Mouse (Mus musculus) kidney, adult 8-10 months (tissue): Measurements from ENCODE around the gene Tuba1a.
"Not testable (repeated sequence)": the region's sequence is repeated elsewhere in the genome, so short reads cannot be mapped to it uniquely, and the experiment has no call there.

Source experiments
- DNase-seq, 2 experiments: peaks; one replicate each; pipeline ENCODE4 v3.0.0; 2022

Gene Tuba1a

DNA sequence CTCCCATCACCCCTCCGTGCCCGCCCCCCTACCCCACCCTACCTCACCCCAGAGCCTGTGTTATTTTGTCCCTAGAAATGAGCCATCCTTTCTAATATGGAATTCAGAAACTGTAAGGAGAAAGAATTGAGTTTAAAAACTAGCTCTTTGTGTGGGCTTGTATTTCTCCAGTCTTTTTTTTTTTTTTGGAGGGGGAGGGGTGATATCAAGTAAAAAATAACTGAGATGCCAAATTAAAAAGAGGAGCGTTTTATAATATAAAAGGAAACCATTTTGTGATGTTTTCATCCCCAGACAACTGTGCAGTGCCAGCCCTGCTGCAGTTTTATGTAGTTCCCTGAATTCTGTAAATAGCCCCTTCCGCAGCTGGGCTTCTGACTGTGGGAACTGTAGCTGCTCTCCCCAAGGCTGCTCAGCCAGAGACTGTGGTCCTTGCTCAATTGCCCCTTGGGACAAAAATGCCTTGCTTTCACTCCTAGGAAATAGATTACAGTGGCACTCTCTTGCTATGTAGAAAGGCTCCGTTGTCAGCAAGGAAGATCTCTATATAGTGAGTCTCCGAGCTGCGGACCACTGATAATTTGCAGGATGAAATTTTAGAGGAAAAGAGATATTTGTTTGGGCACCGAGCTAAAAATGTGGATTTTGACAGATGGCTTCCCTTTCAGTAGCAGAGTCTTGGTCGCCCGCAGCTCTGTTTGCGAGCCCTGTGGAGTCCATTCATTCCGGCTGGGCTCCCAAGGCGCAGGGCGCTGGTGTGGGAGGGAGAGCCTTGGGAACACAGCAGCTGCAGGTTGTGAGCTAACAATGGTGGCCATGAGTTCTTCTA lies 1.1 kb upstream of the Tuba1a start:
- no peak for DNase-seq

- DNase-seq = peak in 1 of 2 experiments; percentile 57
These were observed 627 bp downstream of the Tuba1a start for GRCm38 (mm10) chr15:98952751-98953400.

DNA sequence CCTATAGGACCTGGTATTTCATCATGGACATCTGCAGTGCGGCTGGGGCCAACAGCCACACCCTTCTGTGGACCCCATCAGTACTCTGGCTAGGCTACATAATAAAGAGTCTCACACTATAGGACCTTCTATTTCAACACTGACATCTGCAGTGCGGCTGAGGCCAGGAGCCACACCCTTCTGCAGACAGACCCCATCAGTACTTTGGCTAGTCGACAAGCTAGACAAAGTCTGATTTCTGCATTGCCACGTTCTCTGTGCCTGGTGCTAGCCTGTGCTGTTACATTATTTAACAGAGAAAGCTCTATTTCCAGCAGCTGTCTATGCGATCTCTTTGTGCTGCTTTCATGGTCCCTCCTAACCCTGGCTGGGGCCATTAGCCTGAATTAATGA lies 1.4 kb downstream of the Tuba1a start:
- DNase-seq = no peak

- not testable (repeated sequence) for DNase-seq
These were observed 2.1 kb downstream of the Tuba1a start for GRCm38 (mm10) chr15:98951122-98952062.

DNA sequence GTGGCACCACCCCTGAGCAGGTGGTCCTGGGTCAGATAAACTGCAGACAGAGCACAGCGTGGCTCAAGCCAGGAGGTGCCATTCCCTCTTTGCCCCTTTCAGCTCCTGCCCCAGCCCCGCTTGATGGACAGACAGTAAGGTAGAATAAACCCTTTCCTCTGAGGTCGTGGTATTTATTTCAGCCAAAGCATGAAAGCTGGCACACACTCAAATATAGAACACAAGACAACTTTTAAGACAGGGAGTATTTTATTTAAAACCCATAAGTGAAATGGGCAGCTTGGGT lies 4.0 kb downstream of the Tuba1a start:
- DNase-seq = no peak

DNA sequence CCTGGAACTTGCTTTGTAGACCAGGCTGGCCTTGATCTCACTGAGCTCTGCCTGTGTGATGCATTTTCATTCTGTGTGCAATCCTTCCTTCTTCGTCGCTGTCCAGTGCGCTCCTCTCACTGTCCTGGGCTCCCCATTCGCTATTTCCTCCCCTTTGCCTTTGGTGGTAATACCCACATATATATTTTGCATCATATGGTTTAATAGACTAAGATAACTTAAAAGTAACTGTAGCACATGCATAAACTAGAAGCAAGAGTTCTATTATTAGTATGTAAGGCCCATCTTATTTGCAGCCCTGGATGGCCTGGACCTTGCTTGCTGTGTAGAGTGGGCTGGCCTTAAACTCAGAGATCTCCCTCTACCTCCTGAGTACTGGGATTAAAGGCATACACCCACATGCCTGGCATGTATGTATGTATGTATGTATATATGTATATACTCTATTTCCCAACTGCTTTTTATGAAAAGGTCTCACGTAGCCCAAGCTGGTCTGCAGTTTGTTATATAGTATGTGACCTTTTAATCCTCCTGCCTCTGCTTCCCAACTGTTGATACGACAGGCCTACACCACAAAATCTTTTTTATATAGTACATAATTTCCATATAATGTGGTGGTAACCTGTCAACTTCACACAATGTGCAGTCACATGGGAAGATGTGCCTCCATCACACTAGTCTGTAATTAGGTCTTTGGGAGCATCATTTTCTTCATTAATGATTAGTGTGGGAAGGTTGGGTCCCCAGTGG lies 4.5 kb downstream of the Tuba1a start:
- no peak for DNase-seq

DNA sequence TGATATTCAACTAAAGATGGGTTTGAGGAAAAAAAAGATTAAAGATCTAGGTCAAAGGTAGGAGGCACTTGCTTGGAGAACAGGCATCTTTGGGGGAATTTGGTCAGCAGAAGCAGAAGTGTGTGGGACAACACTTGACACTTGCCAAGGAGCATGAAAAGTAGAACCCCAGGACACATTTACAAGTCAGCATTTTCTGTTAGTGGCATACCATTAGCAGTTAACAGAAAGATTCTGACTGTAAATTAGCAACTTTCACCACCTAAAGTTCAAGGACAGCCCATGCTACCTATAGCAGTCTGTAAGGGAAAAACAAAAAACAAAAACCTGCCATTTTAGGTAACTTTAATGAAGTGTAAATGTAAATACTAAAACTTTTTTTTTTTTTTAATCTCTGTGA lies 5.1 kb downstream of the Tuba1a start:
- no peak for DNase-seq

GRCm38 (mm10) chr15:98947884-98948283 lies 5.6 kb downstream of the Tuba1a start:
- DNase-seq = no peak

GRCm38 (mm10) chr15:98943133-98943532 lies 10.4 kb downstream of the Tuba1a start:
- DNase-seq = no peak

- DNase-seq = no peak
These were observed 11.4 kb downstream of the Tuba1a start for GRCm38 (mm10) chr15:98942081-98942480.

DNA sequence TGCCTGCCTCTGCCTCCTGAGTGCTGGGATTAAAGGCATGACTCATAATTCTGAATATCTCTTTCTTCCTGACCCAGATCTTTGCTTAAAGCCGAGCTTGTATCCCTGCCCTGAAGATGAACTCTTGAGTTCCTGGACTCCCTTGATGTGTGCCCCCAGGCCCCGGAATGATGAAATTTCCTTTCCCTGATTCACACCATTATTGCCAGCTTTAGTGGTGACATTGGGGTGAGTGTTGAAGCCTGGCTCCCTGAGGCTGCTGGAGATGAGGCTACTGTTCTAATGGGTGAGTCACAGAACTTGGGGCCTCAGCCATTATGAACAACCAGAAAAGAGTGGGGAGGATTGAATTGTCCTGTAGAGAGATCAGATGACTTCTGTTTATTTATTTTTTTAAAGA lies 12.0 kb downstream of the Tuba1a start:
- no peak for DNase-seq

DNA sequence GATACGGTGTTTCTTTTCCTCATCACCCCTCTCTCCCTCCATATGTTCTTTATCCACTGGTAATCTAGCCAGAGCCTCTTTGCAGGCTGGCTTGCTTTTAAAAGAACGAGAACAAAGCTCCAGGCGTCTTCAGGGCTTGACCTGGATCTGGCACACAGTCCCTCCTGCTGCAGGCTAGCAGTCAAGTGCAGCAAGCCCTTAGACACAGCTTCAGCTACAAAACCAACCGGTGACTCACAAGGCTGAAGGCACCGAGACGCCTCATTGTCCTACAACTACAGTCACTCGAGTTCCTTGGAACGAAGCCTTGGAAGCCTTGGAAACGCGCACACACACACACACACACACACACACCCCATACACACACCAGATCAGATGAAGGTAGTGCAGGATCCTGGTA lies 12.7 kb downstream of the Tuba1a start:
- DNase-seq = no peak

GRCm38 (mm10) chr15:98934217-98934839 lies 19.2 kb downstream of the Tuba1a start, which contains the start of gene Tuba1b:
Gene Tuba1b (minus strand): TSS chr15:98934565.
- DNase-seq = peak; percentile 90

- peak; percentile 96 for DNase-seq
These were observed 19.7 kb downstream of the Tuba1a start for GRCm38 (mm10) chr15:98933833-98934216.

- not testable (repeated sequence) for DNase-seq
These were observed 20.4 kb downstream of the Tuba1a start for GRCm38 (mm10) chr15:98933004-98933671.

DNA sequence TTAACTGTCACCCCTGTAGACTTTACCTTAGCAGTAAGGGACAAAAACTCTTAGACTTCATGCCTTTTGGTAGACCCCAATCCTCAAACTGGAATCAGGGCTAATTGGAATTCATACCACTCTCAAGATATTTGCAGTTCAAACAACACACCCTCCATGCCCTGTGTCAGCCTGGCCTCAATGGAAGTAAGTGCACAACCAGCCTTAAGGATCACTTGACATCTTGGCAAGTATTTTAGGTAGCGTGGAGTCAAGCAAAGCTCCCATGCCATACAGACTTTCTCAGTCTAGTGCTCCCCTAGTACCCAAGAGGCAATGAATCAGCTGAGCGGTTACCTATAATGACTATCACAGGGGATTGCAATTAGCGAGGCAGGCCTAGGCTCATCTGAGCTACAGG lies 22.5 kb downstream of the Tuba1a start:
- no peak for DNase-seq

DNA sequence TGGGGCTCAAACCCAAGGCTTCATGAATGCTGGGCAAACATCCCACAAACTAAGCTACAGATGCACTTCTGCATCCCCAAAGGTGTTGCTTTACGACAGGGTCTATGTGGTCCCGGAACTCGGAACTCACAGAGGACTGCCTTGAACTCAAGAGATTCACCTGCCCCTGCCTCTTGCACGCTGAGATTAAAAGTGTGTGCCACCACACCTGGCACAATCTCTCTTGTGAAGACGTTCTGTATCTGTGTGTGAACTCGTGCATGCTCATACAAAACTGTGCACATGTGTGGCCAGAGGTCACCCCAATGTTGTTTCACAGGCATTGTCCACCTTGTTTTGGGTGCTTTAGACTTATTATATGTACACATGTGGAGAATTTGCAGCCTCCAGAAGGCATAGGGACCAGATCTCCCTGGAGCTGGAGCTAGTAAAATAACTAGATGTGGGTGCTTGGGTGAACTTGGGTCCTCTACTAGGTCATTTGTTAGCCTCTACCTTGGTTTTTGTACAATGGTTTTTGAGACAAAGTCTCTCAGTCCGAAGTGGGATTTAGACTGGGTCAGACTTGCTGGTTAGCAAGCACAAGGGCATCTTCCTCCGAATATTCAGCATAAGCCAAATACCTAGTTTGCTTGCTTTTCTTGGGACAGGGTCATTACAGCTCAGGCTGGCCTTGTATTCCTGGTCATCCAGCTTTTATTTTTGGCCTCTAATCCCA lies 23.3 kb downstream of the Tuba1a start:
- no peak for DNase-seq

DNA sequence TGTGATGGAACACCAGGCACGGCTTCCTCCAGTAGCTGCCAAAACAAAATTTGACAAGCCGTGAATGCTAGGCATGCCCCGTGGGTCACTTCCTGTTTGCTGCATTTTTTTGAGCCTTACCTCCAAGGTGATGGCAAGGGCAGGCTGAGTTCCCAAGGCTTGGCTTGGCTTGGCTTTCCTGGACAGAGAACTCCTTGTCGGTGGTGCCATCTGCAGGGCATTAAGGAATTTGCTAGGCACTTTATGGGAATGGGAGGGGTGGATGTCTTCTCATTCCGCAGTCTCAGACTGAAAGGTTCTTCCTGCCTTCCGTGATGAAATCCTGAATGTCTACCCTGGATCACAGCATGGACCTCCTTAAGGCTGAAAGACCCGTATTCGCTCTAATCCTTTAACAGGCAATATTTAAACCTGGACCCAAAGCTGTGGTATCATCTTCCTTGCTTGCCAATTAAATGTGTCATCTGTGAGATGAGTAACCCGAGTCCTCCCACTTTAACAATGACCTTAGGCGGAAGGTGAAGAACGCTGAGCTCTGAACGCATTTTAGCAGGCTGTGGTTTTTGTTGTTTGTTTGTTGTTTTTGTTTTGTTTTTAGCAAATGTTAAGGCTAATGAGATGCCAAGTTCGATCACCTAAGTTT lies 24.8 kb downstream of the Tuba1a start:
- peak; percentile 91 to 93 for DNase-seq

- DNase-seq = no peak
These were observed 25.9 kb downstream of the Tuba1a start for GRCm38 (mm10) chr15:98927566-98927965.

GRCm38 (mm10) chr15:98924682-98925081 lies 28.8 kb downstream of the Tuba1a start:
- peak; percentile 41 to 68 for DNase-seq
